Mouse (Mus musculus) layer of hippocampus, postnatal 10 days (tissue): ENCODE measurements around the gene Otud4. TPM values are rescaled to one million over a fixed set of nuclear protein-coding genes. Genes with fewer than 3 reads are reported as not detected.
"Not testable (repeated sequence)": the region's sequence is repeated elsewhere in the genome, so short reads cannot be mapped to it uniquely, and the experiment has no call there.

Experiments
- DNase-seq, 2 experiments: peaks; one replicate each; pipeline ENCODE4 v3.0.0; 2021; ENCODE audit warnings: low spot score in 2 of 2
- total RNA-seq, 2 experiments: library from RNA; stranded (reverse); gene quantifications; 2 replicates each; pipeline ENCODE4 v1.2.3; 2021

Otud4 gene
- total RNA-seq, 2 experiments from 2014 or later = 40.5 to 45.3 TPM

DNA sequence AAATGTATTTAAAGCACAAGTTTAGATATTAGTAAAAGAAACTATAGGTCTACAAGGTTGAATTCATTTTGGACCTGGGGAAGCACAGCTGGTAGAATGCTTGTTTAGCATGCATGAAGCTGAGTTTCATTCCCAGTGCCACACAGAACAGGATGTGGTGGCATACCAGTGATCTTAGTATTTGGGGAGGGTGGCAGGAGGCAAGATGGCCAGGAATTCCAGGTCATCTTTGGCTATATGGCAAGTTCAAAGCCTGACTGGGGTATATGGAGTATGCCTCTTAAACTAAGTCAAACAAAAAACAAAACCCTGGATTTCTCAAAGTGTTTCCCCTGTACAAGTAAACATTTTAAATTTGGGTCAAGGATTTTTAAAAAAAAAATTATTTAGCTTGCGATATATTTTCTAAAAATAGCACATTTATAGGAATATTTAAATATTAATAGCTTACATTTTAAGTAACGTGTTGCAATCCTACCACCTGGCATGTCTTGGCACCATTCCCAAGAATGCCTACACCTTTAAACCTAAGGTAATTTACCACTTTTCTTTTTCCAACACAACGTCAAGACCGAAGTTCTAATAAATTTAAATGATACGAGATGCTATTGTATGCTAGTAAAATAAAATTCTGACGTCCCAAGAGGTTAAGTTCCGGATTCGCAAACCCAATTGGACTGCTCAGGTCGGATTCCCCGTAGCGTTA lies 1.3 kb upstream of the Otud4 start:
- DNase-seq = no peak

- DNase-seq = peak; percentile 93 to 96
These were observed 490 bp upstream of the Otud4 start for GRCm38 (mm10) chr8:79638707-79639549.

GRCm38 (mm10) chr8:79641119-79641518 lies 1.7 kb downstream of the Otud4 start:
- DNase-seq = no peak

- no peak for DNase-seq
These were observed 10.2 kb downstream of the Otud4 start for GRCm38 (mm10) chr8:79649569-79649968.

DNA sequence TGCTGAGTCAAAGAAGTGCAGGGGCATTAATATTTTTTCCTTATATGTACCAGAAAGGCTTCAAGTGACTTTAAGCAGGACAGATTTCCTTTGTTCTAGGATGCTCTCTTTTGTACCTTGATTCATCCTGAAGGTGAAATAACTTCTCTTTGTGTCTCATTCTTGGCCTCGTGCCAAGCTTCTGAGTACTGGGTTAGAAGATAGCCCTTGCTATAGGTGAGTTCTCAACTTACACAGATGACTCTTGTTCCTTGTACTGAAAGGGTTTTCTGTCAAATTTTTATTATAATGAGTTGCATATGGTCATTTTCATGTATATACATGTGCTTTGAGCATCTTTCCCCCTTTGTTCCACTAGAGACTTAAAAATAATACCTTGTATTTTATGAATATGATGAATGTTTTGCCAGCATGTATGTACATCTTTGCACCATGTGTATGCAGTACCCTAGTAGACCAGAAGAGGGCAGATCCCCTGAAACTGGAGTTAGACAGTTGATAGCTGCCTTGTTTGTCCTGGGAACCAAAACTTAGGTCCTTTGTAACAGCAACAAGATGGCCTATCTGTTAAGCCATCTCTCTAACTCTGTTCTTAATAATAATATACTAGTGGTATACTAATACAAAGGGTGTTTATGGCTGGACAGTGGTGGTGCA lies 10.9 kb downstream of the Otud4 start:
- DNase-seq = no peak

GRCm38 (mm10) chr8:79653736-79654135 lies 14.3 kb downstream of the Otud4 start:
- DNase-seq = no peak

DNA sequence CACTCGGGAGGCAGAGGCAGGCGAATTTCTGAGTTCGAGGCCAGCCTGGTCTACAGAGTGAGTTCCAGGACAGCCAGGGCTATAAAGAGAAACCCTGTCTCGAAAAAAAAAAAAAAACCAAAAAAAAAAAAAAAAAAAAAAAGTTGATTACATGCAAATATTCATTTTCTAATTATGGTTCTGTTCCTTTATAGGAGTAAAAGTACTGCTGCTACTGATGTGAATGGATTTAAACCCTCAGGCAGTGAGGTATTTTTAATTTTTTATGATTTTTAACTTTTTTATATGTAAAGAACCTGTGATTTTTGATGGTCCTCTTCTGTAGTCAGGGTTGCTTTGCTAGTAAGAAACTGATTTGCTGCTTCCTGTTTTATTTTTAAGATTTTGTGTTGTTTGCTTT lies 19.3 kb downstream of the Otud4 start:
- not testable (repeated sequence) for DNase-seq

GRCm38 (mm10) chr8:79676461-79676860 lies 37.0 kb downstream of the Otud4 start:
- no peak for DNase-seq

DNA sequence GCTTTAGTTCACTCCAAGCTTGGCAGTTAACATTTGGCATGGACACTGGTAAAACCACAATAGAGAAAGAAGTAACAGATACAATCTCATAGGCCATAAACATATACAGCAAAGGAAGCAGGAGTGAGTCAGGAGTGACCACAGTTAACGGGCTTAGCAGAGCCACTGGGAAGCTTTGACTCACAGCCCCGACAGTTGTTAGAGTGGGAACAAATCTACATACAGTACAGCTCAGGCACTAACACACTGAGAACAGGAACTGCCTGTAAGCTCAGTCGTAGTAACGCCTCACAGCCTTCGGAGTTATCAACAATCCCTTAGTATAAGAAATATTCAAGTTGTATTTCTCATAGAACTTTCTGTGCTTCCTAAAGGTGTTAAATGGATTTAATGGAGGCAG lies 39.6 kb downstream of the Otud4 start:
- DNase-seq = no peak

- DNase-seq = not testable (repeated sequence)
These were observed 40.7 kb downstream of the Otud4 start for GRCm38 (mm10) chr8:79680083-79680482.

DNA sequence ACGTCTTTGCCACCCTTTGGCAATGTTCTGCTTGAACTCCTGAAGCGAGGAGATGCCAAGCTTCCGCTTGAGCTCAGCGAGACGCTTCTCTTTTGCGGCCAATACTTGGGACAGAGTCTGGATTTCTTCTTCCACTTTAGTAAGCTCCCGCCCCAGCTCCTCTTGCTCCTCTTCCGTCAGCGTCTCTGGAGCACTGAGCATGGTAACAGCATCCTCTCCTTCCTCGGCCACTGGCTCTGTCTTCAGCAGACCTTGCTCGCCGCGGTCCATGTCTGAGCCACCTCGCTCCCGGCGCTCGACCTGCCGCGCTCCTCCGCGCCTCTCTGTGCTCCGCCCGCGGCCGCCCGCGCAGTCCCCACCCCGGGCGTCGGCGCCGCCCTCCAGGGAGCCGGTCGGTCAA lies 41.1 kb downstream of the Otud4 start:
- DNase-seq = peak in 1 of 2 experiments; percentile 16

DNA sequence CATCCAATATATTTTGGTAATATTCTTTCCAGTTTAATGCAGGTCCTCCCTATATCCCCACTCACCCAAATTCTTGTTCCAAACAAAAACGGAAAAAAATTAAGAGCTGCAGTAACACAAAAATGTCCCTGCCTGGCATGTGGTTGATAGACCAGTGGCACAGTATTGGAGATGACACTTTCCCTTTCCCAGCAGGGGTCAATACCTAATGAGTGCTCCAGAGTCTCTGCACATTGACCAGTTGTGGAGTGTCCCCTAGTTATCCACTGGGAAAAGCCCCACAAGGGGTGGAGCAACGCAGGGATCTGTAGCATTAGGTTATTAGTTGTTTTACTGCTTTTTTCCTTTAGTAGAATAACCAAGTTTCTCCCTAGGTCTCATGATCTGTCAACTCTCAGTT lies 41.5 kb downstream of the Otud4 start:
- no peak for DNase-seq

- DNase-seq = not testable (repeated sequence)
These were observed 46.5 kb downstream of the Otud4 start for GRCm38 (mm10) chr8:79685927-79686326.

GRCm38 (mm10) chr8:79692531-79692930 lies 53.1 kb downstream of the Otud4 start:
- no peak for DNase-seq

DNA sequence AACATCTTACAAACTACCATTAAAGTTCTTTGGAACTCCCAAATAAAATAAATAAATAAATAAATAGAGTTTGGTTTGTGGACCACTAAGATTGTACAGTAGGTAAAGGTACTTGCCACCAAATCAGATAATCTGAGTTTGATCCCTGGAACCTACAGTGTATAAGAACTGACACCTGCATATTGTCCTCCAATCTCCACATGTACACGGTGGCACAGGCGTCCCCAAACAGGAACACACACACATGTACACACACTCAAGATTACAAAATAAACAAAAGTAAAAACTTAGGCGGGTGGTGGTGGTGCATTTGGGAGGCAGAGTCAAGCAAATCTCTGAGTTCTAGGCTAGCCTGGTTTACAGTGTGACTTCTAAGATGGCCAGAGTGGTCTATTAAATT lies 67.3 kb downstream of the Otud4 start:
- no peak for DNase-seq

DNA sequence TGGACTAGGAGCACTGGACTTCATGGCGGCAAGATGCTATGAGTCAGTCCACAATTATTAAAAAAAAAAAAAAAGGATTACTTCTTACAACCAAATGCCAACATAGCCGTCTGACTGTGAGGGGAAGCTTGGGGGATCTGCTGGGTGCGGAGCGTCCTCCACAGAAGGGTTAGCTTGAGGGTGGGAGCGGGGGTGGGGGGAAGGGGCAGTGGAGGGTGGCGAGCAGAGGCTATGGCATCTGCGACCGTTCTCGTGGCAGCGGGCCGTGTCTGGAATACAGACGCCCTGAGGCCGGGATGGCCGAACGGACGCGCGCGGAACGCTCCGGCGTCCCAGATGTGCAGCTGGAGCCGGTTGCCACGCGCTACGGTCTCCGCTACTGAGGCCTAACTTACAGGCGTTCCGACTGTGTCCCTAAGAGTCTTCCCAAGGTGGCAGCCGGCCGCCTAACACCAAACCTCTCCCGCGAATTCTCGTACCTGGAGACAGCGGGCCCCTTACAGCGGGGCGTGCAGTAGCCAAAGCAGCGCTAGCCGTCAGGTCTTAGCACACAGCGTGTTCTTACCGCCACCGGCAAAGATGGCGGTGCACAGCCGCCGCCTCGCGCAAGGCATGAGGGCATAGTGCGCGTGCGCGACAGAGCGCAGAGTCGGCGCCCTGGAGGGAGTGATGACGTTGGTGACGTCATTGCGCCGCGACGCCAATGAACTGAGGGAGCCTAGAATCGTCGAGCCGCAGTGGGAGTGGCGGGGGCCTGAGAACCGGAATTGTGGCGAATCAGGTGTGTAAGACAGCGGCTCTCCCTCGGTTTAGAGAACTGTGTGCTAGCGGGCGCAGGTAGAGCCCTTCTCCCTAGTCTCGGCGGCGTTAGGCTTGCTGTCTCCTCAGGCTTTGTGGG lies 71.9 kb downstream of the Otud4 start, which contains the start of the genes Abce1 and Anapc10:
TSS of gene Abce1 (minus strand) at position 677 of the 898 bp plus-strand sequence.
TSS of gene Anapc10 (plus strand) at position 757 of the 898 bp plus-strand sequence.
- peak; percentile 99 for DNase-seq

- DNase-seq = no peak
These were observed 73.3 kb downstream of the Otud4 start for GRCm38 (mm10) chr8:79712676-79713075.

DNA sequence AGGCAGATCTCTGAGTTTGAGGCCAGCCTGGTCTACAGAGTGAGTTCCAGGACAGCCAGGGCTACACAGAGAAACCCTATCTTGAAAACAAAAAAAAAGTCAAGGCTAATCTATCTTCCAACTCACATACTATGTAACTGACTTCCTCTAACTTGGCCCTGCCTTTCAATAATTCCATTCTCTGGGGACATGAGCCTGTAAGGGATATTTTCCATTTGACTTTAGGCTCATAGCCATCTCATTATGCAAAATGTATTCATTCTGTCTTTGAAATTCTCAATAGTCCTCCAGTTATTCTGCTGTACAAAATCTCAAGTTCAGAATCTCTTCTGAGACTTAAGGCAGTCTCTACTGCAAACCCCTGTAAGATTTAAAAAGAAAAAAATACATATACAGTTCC lies 82.1 kb downstream of the Otud4 start:
- no peak for DNase-seq

GRCm38 (mm10) chr8:79723308-79723707 lies 83.9 kb downstream of the Otud4 start:
- DNase-seq = no peak

- DNase-seq = no peak
These were observed 85.2 kb downstream of the Otud4 start for GRCm38 (mm10) chr8:79724589-79724988.
